Mouse (Mus musculus): Measurements from ENCODE around the gene Antxr1. TPM values are rescaled to one million over a fixed set of nuclear protein-coding genes. Genes with fewer than 3 reads are reported as not detected.

Antxr1 gene
- total RNA-seq, 2 experiments from 2014 or later: 14.2 to 15.2 TPM

DNA sequence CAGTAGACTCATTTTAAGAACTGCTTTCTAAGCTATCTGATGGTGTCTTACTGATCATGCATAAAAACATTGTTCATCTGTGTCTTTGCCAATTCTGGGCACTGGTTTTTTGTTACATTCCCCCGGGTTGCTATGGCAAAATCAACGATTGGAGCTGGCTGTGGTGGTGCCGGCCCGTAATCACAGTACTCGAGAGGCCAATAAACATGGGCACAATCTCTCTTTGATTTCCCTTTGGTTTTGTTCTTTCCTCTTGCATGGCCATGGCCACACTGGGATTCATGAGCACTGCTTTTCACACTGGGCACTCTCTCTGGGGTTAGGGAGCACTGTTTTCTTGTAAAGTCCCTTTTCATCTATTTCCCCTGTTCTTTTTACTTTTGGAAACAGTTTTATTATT lies 83.9 kb downstream of the Antxr1 start:
- DNase-seq (ENCODE audit: low spot score in 2 of 2): peak in 1 of 2 experiments; percentile 45

DNA sequence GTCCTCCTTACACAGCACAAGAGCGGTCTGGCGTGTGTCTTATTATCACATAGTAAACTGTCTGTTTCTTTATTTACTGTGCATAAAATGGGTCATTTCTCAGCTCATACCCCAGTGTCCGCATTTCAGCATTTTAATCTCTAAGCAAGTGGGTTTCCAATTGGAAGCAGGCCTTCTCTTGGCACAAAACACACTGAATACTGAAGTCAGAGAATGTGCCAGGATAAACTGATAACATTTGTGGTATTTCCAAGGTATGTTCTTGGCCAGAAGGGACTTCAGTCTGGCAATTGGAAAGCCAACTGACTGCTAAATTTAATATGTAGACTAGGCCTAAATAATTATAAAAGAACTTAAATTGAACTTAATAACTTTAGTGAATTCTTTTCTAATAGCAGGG lies 84.9 kb downstream of the Antxr1 start:
- DNase-seq (ENCODE audit: low spot score in 2 of 2): peak in 1 of 2 experiments; percentile 56

GRCm38 (mm10) chr6:87248226-87248834 lies 87.3 kb downstream of the Antxr1 start:
- DNase-seq (ENCODE audit: low spot score in 2 of 2): no peak

- DNase-seq (ENCODE audit: low spot score in 2 of 2): no peak
Measured at GRCm38 (mm10) chr6:87244117-87245100, 91.2 kb downstream of the Antxr1 start.

GRCm38 (mm10) chr6:87237260-87237659 lies 98.4 kb downstream of the Antxr1 start:
- no peak for DNase-seq (ENCODE audit: low spot score in 2 of 2)

- no peak for DNase-seq (ENCODE audit: low spot score in 2 of 2)
Measured at GRCm38 (mm10) chr6:87236061-87236460, 99.6 kb downstream of the Antxr1 start.

- DNase-seq (ENCODE audit: low spot score in 2 of 2): no peak
Measured at GRCm38 (mm10) chr6:87233111-87233510, 102.5 kb downstream of the Antxr1 start.

GRCm38 (mm10) chr6:87230041-87230440 lies 105.6 kb downstream of the Antxr1 start:
- no peak for DNase-seq (ENCODE audit: low spot score in 2 of 2)

DNA sequence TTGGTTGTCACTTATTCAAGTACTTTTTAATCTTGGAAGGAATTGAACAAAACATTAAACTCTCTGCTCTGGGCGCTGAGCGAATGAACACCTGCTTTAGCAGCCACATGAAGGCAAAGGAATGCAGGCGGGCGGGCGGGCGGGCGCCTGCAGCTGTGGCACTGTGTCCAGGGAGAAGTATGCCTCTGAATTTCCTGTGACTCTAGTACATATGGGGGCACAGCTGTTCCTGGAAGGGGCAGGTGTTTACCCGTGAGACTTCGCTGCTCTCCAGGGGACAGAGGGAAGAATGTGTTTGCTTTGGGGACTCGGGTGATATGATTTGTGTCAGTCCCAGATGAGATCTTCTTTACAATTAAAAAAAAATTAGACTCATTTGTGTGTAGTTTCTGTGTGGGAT lies 107.7 kb downstream of the Antxr1 start:
- no peak for DNase-seq (ENCODE audit: low spot score in 2 of 2)

- DNase-seq (ENCODE audit: low spot score in 2 of 2): no peak
Measured at GRCm38 (mm10) chr6:87226315-87226714, 109.3 kb downstream of the Antxr1 start.

DNA sequence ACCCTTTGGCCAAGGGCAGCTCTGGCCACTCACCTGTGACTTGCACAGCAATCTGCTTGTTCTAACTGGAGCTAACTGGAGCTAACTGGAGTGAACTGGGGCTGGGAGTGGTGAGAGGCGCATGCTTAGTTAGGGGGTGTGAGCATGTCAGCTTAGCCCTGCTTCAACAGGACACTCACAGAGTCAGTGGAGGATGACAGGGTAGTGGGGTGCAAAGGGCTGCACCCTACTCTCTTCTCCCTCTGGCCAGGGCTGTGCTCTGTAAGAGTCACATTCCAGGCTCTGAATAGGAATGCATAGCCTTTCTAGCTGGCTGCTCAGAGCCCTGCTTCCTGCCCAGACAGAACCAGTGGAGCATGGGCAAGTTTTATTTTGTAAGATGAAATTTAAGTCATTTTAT lies 110.3 kb downstream of the Antxr1 start:
- DNase-seq (ENCODE audit: low spot score in 2 of 2): no peak

DNA sequence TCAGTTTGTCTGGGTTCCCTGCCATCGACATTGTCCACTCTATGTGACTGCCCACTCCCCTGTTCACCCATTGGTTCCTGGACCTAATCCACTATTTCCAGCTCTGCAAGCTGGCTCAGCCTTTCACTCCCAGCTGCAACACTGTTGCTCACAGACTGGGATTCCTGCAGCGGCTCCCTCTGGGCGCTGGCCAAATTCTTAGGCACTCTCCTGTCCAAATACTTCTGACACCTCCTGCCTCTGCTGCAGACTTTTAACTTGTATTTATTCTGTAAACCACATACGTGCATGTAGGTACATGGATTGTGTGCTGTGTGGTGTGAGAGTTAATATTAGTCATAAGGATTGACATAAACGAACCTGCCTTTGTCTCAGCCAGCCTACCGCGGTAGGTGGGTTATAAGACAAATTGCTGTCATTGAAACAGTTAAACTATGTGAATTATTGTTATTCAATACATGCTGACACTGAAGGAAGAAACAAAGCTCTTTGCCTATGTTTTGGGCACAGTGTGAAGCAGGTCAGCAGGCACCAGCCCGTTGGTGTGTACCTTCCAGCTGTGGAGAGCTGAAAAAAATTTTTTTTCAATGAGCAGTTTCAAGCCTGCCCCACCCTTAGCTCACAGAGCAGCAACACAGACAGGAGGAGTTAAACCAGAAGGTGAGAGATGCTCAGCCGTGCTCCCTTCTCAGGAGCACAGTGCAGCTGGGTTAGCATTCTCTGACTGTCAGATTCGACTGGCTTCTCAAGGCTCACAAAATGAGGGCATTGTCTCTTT lies 112.6 kb downstream of the Antxr1 start:
- no peak for DNase-seq (ENCODE audit: low spot score in 2 of 2)

DNA sequence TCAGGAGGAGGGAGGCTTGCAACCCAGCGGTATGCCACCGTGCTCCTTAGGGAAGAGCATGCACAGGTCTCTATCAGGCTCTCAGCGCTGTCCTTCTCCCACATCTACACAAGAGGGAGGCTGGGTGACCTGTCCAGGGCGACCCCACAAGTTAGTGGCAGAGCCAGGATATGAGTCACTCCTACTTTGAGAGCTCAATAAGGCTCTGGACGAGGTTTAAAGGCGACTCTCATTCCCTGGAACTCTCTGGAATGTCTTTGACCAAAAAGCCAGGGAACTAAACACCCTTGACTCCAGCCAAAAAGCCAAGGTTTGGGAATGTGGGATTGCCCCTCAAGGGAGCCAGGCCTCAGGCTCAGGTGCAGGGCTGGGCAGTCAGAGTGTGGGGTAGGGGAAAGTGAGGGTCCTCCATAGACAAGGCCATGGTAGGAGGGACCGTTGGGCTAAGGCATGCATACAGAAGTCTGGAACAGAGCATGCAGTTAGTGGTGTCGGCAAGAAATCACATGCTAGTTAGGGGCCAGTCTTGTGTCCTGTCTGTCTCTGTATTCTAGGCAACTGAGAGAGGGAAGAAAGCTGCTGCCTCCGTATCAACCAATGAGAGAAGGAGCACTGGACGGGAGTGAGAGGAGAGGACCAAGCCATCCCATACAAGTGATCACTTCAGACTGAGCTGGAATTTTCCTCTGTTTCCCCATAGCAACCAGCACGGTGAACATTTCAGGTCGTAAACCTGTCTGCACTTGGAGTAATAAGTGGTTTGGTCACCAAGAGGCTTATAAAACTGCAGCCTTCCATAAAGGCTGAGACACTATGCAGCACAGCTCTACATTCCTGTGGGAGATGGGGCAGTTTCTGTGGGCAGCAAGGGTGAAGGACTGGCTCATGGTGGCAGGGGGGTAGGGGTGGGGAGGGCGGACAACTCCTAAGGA lies 116.3 kb downstream of the Antxr1 start:
- no peak for DNase-seq (ENCODE audit: low spot score in 2 of 2)

GRCm38 (mm10) chr6:87216114-87216591 lies 119.5 kb downstream of the Antxr1 start:
- DNase-seq (ENCODE audit: low spot score in 2 of 2): no peak

DNA sequence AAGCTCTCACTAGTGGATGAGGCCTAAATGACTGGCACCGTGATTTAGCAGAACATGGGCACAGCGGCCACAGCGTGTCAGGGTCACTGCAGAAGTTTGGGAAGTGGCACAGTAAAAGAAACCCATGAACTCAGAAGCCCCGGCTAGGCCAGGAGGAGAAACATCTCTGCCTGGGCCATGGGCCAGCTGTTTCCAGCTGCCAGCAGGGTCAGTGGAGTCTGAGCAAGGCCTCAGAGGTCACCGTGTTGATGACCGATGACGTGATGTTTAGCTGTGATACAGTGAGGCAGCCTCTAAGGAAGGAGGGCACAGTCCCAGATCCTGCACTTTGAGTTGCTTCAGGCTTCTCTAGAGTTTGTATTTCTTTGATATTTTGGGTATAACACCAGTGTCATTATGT lies 122.4 kb downstream of the Antxr1 start:
- no peak for DNase-seq (ENCODE audit: low spot score in 2 of 2)

DNA sequence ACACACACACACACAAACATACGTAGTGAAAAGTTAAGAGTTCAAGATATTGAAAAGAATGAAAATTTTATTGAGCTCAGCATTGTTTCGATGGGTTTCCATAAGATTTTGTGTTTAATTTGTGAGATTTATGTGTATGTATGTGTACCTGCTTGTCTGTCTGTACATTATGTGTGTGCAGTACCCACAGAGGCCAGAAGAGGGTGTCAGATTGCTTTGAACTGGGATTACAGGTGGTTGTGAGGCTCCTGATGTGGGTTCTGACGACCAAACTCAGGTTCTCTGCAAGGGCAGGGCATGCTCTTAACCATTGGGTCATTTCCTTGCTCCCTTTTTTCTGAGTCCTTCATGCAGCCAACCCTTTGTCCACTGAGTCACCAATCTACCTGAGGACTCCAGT lies 124.1 kb downstream of the Antxr1 start:
- DNase-seq (ENCODE audit: low spot score in 2 of 2): no peak

DNA sequence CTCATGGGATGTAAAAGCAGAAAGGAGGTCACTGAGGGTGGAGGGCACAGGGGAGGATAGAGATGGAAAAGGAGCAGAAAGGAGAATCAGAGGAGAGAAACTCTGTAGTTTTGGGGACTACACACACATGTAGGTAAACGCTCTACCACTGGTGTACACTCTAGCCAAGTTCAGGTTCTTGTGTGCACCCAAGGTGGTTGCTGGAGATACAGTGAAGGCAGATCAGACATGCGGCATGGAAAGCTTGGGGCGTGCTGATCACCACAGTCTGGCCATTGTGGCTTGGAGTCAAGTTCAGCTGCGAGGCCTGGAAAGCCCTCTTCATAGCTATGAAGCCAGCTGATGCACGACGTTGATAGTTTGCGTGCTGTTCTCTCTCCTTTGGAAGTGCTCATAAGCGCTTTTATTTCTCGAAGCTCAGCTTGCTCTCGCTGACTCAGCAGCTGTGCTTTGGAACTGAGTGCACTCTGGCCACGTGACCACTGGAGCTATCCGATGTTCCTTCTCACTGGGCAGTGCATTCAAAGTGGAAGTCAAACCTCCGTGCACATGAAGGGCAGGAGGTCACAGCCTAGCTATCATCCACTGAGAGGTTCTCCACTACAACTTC lies 128.1 kb downstream of the Antxr1 start:
- peak; percentile 36 to 52 for DNase-seq (ENCODE audit: low spot score in 2 of 2)

DNA sequence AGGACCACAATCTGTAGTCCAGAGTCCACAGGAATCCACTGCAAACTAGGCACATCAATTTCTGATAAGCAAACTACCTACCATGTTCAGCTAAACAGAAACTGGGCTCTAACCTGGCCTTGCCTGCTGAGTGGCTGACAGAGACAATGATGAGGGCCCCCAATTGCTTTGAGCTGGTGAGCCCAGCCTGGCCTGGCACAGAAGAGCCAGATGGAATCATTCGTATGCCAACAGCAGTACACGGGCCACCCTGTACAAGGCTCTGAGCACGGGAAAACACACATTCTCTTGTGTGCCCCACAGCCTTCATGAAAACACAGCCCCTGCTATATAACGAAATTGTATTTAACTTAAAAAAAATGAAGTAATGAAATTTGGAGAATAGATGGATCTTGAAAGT lies 128.8 kb downstream of the Antxr1 start:
- peak; percentile 29 to 55 for DNase-seq (ENCODE audit: low spot score in 2 of 2)

DNA sequence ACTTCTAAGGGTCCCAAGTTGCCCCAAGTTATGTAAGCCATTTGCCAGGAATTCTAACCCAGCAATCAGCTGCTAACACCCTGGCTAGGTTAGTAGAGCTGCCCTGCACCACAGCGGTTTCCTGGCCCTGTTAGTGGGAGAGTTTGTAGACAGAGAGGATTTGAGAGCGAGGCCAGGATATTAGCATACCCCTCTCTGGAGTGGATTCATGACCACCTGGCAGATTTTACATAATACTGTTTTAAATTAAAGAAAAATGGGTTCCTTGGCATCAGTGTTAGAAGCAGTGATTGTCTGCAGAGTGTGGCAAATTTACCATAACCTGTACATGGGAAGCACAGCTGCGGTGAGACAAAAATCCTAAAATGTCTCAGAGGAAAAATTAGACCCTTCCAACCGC lies 132.2 kb downstream of the Antxr1 start:
- no peak for DNase-seq (ENCODE audit: low spot score in 2 of 2)

GRCm38 (mm10) chr6:87203065-87203464 lies 132.6 kb downstream of the Antxr1 start:
- DNase-seq (ENCODE audit: low spot score in 2 of 2): no peak

All from layer of hippocampus, postnatal 14 days (tissue).